Mouse (Mus musculus) monocyte, adult 2 months (primary cell): ENCODE data around the gene Olfr1057.
"Not testable (repeated sequence)": the region's sequence is repeated elsewhere in the genome, so short reads cannot be mapped to it uniquely, and the experiment has no call there.

Experiments
- DNase-seq, 2 experiments: peaks; one replicate each; pipeline ENCODE4 v3.0.0; 2022; ENCODE audit warnings: low spot score in 2 of 2, low read depth in 1 of 2

Gene Olfr1057

DNA sequence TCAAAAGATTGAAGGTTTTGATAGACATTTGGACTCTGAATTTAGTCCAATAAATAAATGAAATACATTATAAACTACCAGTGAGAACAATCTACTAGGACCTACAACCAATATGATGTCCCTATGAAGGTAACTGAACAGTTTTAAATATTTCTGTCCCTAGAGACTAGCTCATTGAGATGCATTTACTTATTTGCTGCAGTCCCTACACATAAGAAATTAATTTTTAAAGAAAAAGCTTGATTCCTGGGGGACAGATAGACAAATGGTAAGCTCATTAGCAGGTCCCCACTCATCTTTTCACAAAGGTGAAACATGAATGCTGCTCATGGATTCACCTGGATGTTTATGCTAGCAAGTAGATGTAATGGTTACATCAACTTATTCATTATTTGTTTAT is at the start of gene Olfr1057:
Gene Olfr1057 (minus strand): TSS at position 101 of the 400 bp plus-strand sequence.
- no peak for DNase-seq

DNA sequence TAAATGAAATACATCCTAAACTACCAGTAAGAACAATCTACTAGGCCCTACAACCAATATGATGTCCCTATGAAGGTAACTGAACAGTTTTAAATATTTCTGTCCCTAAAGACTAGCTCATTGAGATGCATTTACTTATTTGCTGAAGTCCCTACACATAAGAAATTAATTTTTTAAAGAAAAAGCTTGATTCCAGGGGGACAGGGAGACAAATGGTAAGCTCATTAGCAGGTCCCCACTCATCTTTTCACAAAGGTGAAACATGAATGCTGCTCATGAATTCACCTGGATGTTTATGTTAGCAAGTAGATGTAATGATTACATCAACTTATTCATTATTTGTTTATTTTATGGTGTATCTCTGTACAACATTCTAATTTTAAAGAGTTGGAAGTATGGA is 48.5 kb upstream of the Olfr1057 start, which contains the start of gene Olfr1062:
Gene Olfr1062 (minus strand): TSS at position 101 of the 400 bp plus-strand sequence.
- not testable (repeated sequence) for DNase-seq

DNA sequence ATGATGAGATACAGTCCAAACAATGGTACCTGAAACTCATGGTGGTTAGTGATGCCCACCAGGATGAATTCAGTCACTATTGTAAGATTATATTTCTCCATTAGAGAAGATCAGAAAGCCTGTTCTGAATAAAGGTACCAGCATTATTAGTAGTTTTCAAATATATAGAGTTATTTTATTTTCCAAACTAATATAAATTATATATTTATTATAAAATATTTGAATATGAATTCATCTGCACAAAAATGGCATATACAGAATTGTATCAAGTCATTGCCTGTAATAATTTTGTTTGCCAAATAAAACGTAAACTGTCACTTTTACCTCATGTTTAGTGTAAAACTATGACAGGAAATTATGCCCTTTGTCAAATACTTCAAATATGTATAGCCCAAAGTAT is 35.8 kb upstream of the Olfr1057 start, which contains the start of gene Olfr1061:
Gene Olfr1061 (minus strand): TSS at position 101 of the 400 bp plus-strand sequence.
- no peak for DNase-seq

DNA sequence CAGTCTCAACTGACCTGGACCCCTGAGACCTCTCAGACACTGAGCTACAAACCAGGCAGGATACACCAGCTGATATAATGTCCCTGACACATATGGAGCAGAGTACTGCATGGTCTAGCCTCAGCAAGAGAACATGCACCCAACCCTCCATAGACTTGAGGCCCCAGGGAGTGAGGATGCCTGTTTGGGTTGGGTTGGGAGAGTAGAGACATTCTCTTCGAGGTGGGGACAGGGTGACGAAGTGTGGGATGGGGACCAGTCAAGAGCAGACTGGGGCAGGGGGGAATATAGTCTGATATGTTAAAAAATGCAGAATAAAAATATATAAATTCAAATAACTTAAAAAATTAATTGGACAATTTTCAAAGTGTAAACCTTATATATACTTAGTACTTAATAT is 16.9 kb upstream of the Olfr1057 start:
- no peak for DNase-seq

DNA sequence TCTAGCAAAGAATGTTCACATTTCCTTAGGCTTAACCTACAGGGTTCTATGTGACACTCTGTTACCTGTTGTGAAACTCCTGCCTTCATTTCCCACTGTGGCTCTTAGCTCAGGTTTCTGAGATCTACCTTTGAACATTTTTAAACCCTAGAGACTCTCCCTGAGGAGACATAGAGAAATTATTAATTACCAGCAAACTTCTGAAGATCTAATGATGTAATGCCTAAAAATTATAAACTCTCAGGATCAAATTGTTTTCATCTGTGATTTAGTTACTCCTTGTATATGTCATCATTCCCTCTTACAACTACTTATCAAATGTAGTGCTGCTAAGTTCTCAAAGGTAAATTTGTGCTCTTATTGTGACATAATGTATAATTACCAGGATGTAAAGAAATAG is 10.3 kb upstream of the Olfr1057 start, which contains the start of gene Olfr1058:
Gene Olfr1058 (minus strand): TSS at position 101 of the 400 bp plus-strand sequence.
- not testable (repeated sequence) for DNase-seq

DNA sequence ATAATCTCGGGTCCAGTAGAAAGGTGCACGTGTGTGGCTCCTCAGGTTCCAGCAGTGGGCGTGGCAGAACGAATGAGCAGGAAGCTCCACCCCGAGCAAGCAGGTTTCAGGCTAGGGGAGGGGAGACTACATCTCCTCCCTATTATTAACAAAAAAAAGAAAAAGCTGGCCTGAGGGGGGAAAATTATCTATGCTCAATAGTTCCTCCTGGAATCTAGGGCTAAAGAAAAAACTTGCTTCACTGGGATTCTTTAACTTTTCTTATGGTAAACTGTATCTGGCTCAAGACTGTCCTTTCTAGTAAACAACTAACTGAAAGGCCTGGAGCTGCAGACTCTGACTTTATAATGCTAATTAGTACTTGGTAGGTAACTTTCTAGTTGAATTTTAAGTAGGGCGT is 11.9 kb downstream of the Olfr1057 start:
- DNase-seq = not testable (repeated sequence)

DNA sequence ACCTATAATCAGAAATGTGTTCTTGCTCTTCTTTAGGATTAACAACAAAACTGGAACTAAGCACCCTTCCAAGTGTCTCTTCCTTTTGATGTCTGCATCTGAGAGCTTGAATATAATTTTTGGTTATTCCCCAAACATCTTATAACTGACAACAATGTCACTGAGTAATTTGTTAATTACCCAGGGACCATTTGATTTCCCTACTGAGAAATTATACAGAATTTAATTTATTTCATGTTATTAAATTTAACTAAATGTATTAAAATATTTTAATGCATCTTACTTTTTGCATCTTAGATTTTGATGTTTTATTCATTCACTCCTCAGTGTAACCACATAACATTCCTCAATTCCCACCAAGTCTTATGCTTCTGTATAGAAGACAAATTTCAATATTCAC is 15.8 kb downstream of the Olfr1057 start, which contains the start of gene Olfr1056:
Gene Olfr1056 (minus strand): TSS at position 101 of the 400 bp plus-strand sequence.
- no peak for DNase-seq

DNA sequence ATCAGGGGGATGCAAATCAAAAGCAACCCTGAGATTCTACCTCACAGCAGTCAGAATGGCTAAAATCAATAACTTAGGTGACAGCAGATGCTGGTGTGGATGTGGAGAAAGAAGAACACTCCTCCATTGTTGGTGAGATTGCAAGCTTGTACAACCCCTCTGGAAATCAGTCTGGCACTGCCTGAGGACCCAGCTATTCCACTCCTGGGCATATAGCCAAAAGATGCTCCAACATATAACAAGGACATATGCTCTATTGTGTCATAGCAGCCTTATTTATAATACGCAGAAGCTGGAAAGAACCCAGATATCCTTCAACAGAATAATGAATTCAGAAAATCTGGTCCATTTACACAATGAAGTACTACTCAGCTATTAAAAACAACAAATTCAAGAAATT is 26.4 kb downstream of the Olfr1057 start:
- DNase-seq = not testable (repeated sequence)

DNA sequence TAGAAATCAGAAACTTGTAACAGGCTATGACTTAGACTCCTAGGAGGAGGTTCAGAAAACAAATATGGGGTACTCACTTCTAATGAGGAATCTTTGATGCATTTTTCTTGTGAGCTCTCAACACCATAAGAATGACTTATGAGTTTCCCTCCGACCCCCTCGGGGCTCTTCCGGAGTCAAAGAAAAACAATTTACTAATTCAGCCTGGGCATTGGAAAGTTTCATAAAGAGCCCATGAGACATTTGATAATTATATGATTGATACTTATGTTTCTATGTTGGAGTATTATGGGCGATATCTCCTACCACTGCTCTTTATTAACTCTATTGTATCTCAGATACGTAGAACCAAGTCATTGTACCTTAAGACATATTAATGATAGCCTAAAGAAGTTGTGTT is 28.0 kb downstream of the Olfr1057 start, which contains the start of gene Olfr1055:
Gene Olfr1055 (minus strand): TSS at position 101 of the 400 bp plus-strand sequence.
- no peak for DNase-seq

DNA sequence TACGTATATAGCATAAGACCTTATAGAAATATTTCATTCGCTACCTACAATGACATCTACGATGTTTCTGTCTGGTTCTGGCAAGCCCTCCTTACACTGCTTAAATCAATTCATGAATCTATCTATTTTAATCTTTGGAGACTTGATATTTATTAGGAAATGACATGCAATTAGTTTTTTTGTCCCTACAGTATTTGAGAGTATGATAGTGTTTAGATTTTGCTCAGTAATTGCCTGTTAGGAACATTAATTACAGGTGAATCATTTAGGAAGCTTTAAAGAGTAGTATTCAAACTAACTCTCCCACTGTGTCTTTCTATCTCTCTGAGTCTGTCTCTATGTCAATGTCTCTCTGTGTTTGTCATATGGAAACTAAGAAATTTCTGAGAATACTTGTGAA is 42.9 kb downstream of the Olfr1057 start, which contains the start of gene Olfr1054:
Gene Olfr1054 (minus strand): TSS at position 101 of the 400 bp plus-strand sequence.
- no peak for DNase-seq
